Mouse (Mus musculus): Measurements from ENCODE around the gene Slc39a11. TPM values are rescaled to one million over a fixed set of nuclear protein-coding genes. Genes with fewer than 3 reads are reported as not detected.

Slc39a11 gene
- polyA plus RNA-seq, 1 experiment from 2014 or later = 41.6 TPM

DNA sequence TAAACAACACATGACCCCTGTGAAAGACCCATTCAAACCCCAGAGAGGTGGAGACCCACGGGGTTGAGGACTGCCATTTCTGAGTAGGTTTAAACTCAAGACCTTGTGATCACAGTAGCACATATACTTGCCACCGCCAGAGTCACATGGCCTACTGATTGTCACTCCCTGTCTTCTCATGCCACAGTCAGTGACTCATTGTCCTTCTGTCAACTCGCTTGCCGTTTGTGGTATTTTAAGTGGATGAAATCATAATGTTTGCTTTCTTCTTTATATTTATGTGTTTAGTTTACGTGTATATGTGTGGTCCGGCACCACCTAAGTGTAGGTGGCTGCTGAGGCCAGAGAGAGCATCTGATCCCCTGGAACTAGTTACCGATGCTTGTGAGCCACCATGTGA is 112.2 kb downstream of the Slc39a11 start:
- H3K4me3 ChIP-seq (replicated peaks; ENCODE audit: low read length) = no peak overlapping the region
- no peak overlapping the region for H3K9ac ChIP-seq (replicated peaks; ENCODE audit: low read depth, low read length)
- no peak for ATAC-seq
- no peaks in the 10 kb centered on the region for H3K36me3 ChIP-seq (ENCODE audit: control insufficient read depth, insufficient read depth)
- whole genome bisulfite sequencing = 96% methylated on average over 7 of the region's 7 CpGs
- H3K27ac ChIP-seq (ENCODE audit: low read length) = no peak overlapping the region
- no peaks in the 10 kb centered on the region for H3K27me3 ChIP-seq (replicated peaks; ENCODE audit: control insufficient read depth, insufficient read depth, low read length)
- no peaks in the 10 kb centered on the region for H3K9me3 ChIP-seq (ENCODE audit: control insufficient read depth, low read length)
- no peak overlapping the region for H3K4me2 ChIP-seq (ENCODE audit: low read length)
- peaks cover 19% of the 10 kb centered on the region for H3K4me1 ChIP-seq (replicated peaks; ENCODE audit: control insufficient read depth, insufficient read depth, low read length)

DNA sequence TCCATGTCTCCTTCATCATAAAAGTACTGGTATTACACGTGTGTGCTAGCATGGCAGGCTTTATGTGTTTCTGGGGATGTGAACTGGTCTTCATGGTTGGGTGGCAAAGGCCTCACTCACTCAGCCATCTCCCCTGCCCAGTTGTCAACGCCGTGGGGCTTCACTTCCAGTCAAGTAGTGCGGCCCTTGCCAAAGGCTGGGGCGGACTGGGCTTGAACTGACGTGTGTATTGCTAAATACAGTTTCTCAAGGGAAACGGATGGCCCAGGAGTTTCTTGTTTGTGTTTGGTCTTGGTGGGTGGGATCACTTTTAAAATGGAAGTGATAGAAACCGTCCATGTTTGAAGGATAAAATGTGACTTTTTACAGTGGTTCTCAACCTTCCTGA is 112.7 kb downstream of the Slc39a11 start:
- Histone ChIP-seq H3K27me3 (replicated peaks; ENCODE audit: control insufficient read depth, insufficient read depth, low read length) (no peaks in the 10 kb centered on the region), H3K4me2 (ENCODE audit: low read length) (no peak overlapping the region), H3K4me3 (replicated peaks; ENCODE audit: low read length) (no peak overlapping the region), H3K4me1 (replicated peaks; ENCODE audit: control insufficient read depth, insufficient read depth, low read length) (peaks cover 19% of the 10 kb centered on the region), H3K9ac (replicated peaks; ENCODE audit: low read depth, low read length) (no peak overlapping the region), H3K9me3 (ENCODE audit: control insufficient read depth, low read length) (no peaks in the 10 kb centered on the region), H3K36me3 (ENCODE audit: control insufficient read depth, insufficient read depth) (no peaks in the 10 kb centered on the region), H3K27ac (ENCODE audit: low read length) (no peak overlapping the region)
- no peak for ATAC-seq
- 86% methylated on average over 8 of the region's 8 CpGs for WGBS

DNA sequence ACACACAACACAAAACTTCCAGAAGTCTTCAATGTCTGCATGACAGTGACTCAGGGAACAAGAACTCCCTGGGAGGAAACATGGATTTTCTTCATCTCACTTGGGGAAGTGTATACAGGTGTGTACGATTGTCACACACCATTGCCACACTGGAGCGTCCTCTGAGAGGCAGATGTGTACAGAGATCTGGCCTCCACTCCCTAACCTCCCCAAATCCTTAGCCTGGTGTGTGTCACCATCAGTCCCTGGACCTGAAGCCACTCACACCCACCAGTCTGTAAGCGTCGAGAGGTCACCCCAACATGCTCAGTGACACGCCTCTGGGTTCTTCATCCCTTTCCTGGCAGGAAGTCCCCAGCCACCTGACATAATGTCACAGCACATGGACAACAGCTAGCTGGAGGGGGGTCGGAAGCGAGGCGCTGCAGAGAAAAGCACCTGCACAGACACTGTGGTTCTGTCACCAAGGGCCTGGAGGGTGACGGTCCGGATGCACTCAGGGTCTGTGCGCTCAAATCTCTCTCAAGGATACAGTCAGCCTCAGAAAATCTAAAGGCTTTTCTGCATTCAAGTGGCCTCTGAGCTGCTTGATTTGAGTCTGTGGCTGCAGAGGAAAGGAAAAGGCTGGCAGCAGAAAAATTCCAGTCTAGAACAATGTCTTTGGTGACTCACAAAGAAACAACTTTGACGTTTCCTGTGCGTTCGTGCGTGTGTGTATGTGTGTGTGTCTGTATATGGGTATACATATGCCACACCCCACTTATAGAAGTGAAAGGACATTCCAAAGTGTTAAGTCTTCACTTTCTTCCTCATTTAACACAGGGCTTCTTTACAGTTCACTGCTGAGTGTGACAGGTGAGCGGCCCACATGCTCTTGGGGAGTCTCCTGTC is 113.3 kb downstream of the Slc39a11 start:
- no peak for ATAC-seq
- 92% methylated on average over 16 of the region's 16 CpGs for WGBS
- H3K27me3 ChIP-seq (replicated peaks; ENCODE audit: control insufficient read depth, insufficient read depth, low read length) = no peaks in the 10 kb centered on the region
- peaks cover 19% of the 10 kb centered on the region for H3K4me1 ChIP-seq (replicated peaks; ENCODE audit: control insufficient read depth, insufficient read depth, low read length)
- H3K9ac ChIP-seq (replicated peaks; ENCODE audit: low read depth, low read length) = no peak overlapping the region
- H3K9me3 ChIP-seq (ENCODE audit: control insufficient read depth, low read length) = no peaks in the 10 kb centered on the region
- no peak overlapping the region for H3K4me2 ChIP-seq (ENCODE audit: low read length)
- no peak overlapping the region for H3K27ac ChIP-seq (ENCODE audit: low read length)
- no peak overlapping the region for H3K4me3 ChIP-seq (replicated peaks; ENCODE audit: low read length)
- no peaks in the 10 kb centered on the region for H3K36me3 ChIP-seq (ENCODE audit: control insufficient read depth, insufficient read depth)

DNA sequence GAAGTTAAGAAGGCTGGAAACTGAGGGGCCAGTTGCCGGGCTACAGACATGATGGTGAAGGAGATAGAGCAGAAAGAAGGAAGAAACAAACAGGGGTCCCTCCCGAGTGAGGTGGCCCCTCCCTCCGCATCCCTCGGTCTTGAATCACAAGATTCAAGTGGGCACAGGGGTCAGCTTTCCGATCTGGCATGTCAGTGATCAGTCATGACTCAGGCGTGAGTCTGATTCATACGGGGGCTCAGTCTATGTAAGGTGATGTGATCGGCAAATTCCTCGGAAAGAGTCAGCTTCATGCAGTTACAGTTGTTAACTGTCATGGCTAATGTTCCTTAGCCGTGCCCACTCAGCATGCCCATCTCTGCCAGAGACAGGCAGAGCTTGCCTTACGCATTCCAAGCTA is 115.5 kb downstream of the Slc39a11 start:
- no peaks in the 10 kb centered on the region for H3K9me3 ChIP-seq (ENCODE audit: control insufficient read depth, low read length)
- no peak for ATAC-seq
- H3K4me1 ChIP-seq (replicated peaks; ENCODE audit: control insufficient read depth, insufficient read depth, low read length) = peaks cover 13% of the 10 kb centered on the region
- 81% methylated on average over 11 of the region's 11 CpGs for WGBS
- no peaks in the 10 kb centered on the region for H3K36me3 ChIP-seq (ENCODE audit: control insufficient read depth, insufficient read depth)
- H3K27ac ChIP-seq (ENCODE audit: low read length) = no peak overlapping the region
- H3K9ac ChIP-seq (replicated peaks; ENCODE audit: low read depth, low read length) = no peak overlapping the region
- H3K4me2 ChIP-seq (ENCODE audit: low read length) = no peak overlapping the region
- H3K4me3 ChIP-seq (replicated peaks; ENCODE audit: low read length) = no peak overlapping the region
- H3K27me3 ChIP-seq (replicated peaks; ENCODE audit: control insufficient read depth, insufficient read depth, low read length) = no peaks in the 10 kb centered on the region

DNA sequence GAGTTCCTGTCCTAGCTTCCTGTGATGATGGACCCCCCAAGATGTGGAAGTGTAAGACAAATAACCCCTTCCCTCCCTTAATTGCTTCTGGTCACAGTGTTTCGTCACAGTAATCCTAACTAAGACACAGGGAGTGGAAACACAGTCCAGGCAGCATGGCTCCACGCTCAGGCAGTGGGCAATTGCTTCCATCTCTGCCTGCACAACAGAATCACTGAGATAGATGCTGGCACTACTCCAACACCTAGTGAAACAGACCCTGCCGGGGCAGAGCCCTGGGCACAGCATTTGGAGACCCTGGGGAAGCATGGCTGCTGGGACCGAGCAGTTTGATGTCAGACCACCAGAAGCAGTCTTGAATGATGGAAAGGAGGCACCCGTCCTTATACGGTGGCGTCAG is 115.9 kb downstream of the Slc39a11 start:
- H3K4me1 ChIP-seq (replicated peaks; ENCODE audit: control insufficient read depth, insufficient read depth, low read length) = peaks cover 13% of the 10 kb centered on the region
- H3K27me3 ChIP-seq (replicated peaks; ENCODE audit: control insufficient read depth, insufficient read depth, low read length) = no peaks in the 10 kb centered on the region
- ATAC-seq = peak; percentile 47; the same call in 1 of the 2 replicates
- no peak overlapping the region for H3K4me2 ChIP-seq (ENCODE audit: low read length)
- H3K9ac ChIP-seq (replicated peaks; ENCODE audit: low read depth, low read length) = no peak overlapping the region
- H3K27ac ChIP-seq (ENCODE audit: low read length) = 0 out of 2 replicates have a peak overlapping the region, but pooled peaks have one; percentile 34
- no peaks in the 10 kb centered on the region for H3K36me3 ChIP-seq (ENCODE audit: control insufficient read depth, insufficient read depth)
- WGBS = 43% methylated on average over 7 of the region's 7 CpGs
- no peak overlapping the region for H3K4me3 ChIP-seq (replicated peaks; ENCODE audit: low read length)
- no peaks in the 10 kb centered on the region for H3K9me3 ChIP-seq (ENCODE audit: control insufficient read depth, low read length)

DNA sequence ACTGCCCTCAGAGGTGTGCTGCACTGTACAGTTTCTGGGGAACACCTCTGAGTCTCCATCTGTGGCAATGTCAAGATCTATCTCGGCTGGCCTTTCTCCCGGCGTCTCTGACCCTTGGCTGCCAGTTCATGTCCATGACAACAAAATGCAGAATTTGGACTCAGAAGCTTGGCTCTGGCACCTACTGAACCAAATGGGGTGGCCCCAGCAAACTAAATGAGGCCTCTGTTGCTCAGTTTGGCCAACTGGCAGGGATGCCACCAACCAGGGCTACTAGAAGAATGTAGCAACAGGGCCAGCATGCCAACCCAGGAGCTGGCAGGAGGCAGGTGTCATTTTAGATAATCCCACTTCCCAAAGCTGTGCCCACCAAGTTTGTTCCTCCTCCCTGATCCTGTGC is 121.5 kb downstream of the Slc39a11 start:
- no peak overlapping the region for H3K9ac ChIP-seq (replicated peaks; ENCODE audit: low read depth, low read length)
- WGBS = 91% methylated on average over 3 of the region's 3 CpGs
- no peaks in the 10 kb centered on the region for H3K27me3 ChIP-seq (replicated peaks; ENCODE audit: control insufficient read depth, insufficient read depth, low read length)
- H3K27ac ChIP-seq (ENCODE audit: low read length) = no peak overlapping the region; the same call in 1 of the 2 replicates
- H3K4me3 ChIP-seq (replicated peaks; ENCODE audit: low read length) = no peak overlapping the region
- no peak for ATAC-seq
- no peak overlapping the region for H3K4me2 ChIP-seq (ENCODE audit: low read length)
- H3K36me3 ChIP-seq (ENCODE audit: control insufficient read depth, insufficient read depth) = no peaks in the 10 kb centered on the region
- no peaks in the 10 kb centered on the region; the same call in 1 of the 2 replicates for H3K9me3 ChIP-seq (ENCODE audit: control insufficient read depth, low read length)
- H3K4me1 ChIP-seq (replicated peaks; ENCODE audit: control insufficient read depth, insufficient read depth, low read length) = peaks cover 3% of the 10 kb centered on the region; the same call in 1 of the 2 replicates

DNA sequence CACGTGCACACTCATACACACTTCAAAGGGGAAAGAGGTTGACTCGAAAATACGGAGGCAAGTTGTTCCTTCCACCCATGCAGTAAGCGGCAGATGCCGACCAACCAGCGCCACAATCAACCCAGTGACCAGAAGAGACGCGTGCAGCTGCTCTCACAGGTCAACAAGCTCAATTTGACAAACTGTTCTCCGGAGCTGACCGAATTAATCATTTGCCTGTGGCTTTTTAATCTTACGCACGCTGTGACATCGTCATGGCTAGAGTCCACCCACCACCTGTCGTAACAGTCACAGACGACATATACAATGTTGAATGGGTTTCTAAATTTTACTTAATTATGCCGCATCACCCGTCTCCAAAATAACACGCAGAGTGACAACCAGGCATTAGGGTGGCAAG is 124.1 kb downstream of the Slc39a11 start:
- 80% methylated on average over 18 of the region's 18 CpGs for WGBS
- peaks cover 20% of the 10 kb centered on the region for H3K4me1 ChIP-seq (replicated peaks; ENCODE audit: control insufficient read depth, insufficient read depth, low read length)
- H3K9ac ChIP-seq (replicated peaks; ENCODE audit: low read depth, low read length) = no peak overlapping the region
- H3K27me3 ChIP-seq (replicated peaks; ENCODE audit: control insufficient read depth, insufficient read depth, low read length) = no peaks in the 10 kb centered on the region
- no peak overlapping the region for H3K4me3 ChIP-seq (replicated peaks; ENCODE audit: low read length)
- no peak overlapping the region for H3K4me2 ChIP-seq (ENCODE audit: low read length)
- no peak for ATAC-seq
- no peak overlapping the region for H3K27ac ChIP-seq (ENCODE audit: low read length)
- H3K36me3 ChIP-seq (ENCODE audit: control insufficient read depth, insufficient read depth) = no peaks in the 10 kb centered on the region
- no peaks in the 10 kb centered on the region; the same call in 1 of the 2 replicates for H3K9me3 ChIP-seq (ENCODE audit: control insufficient read depth, low read length)

DNA sequence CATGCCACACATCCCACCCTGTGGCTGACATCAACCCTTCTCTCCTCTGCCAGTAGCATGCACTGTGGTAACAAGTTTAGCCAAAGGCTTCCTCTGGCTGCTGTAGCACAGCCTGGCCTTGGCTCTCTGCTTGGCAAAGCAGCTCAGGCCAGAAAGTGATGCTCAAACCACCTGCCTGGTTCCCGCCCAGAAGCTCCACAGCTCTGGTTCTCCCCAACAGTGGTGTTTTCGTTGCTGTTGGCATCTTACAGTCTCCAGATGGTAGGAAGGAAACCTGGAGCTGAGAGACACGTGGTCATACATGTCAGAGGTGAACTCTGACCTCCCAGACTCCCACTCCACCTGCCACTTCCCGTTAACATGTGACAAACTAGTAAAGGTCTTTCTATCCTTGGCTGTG is 127.2 kb downstream of the Slc39a11 start:
- no peak overlapping the region for H3K9ac ChIP-seq (replicated peaks; ENCODE audit: low read depth, low read length)
- ATAC-seq = no peak
- no peak overlapping the region for H3K4me3 ChIP-seq (replicated peaks; ENCODE audit: low read length)
- peaks cover 38% of the 10 kb centered on the region for H3K4me1 ChIP-seq (replicated peaks; ENCODE audit: control insufficient read depth, insufficient read depth, low read length)
- no peak overlapping the region for H3K4me2 ChIP-seq (ENCODE audit: low read length)
- no peaks in the 10 kb centered on the region for H3K36me3 ChIP-seq (ENCODE audit: control insufficient read depth, insufficient read depth)
- H3K27ac ChIP-seq (ENCODE audit: low read length) = 0 out of 2 replicates have a peak overlapping the region, but pooled peaks have one; percentile 24
- WGBS = 52% methylated on average over 4 of the region's 4 CpGs
- H3K9me3 ChIP-seq (ENCODE audit: control insufficient read depth, low read length) = no peaks in the 10 kb centered on the region; the same call in 1 of the 2 replicates
- no peaks in the 10 kb centered on the region for H3K27me3 ChIP-seq (replicated peaks; ENCODE audit: control insufficient read depth, insufficient read depth, low read length)

DNA sequence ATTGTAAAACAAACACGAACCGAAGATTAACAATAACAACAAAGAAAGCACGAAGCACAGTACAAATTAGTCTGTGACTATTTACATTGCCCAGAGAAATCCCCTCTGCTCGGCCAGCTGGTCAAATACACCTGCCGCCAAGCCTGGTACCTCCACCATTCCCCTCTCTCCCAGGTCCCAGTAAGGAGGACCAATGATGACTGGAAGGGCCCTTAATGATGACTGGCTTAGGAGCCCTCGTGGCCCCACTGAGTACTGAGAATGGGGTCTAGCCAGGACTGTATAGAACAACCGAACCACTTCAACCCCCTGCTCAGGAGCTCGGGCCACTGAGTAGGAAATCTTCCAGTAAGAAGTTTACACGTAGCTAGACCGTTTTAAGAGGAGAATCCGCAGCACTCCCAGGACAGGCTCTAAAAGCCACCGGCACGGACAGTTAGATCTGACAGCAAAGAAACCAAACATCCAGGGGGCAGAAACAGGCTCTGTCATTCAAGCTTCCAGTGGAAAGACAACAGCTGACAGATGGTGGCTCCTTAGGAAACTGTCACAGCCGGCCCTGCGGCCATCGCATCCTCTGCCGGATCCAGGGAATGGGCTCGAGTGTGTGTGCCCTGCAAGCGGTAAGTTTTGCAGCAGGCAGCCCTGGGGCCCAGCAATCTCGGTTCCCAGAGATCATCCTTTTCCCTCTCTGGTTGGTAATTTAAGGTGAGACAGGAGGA is 128.2 kb downstream of the Slc39a11 start:
- peak overlapping the region; percentile 26 for H3K9ac ChIP-seq (replicated peaks; ENCODE audit: low read depth, low read length)
- no peak overlapping the region for H3K4me2 ChIP-seq (ENCODE audit: low read length)
- H3K27me3 ChIP-seq (replicated peaks; ENCODE audit: control insufficient read depth, insufficient read depth, low read length) = no peaks in the 10 kb centered on the region
- H3K4me1 ChIP-seq (replicated peaks; ENCODE audit: control insufficient read depth, insufficient read depth, low read length) = peaks cover 38% of the 10 kb centered on the region
- peak overlapping the region; percentile 90 for H3K27ac ChIP-seq (ENCODE audit: low read length)
- ATAC-seq = no peak
- H3K9me3 ChIP-seq (ENCODE audit: control insufficient read depth, low read length) = no peaks in the 10 kb centered on the region; the same call in 1 of the 2 replicates
- H3K4me3 ChIP-seq (replicated peaks; ENCODE audit: low read length) = no peak overlapping the region
- no peaks in the 10 kb centered on the region for H3K36me3 ChIP-seq (ENCODE audit: control insufficient read depth, insufficient read depth)
- 48% methylated on average over 20 of the region's 20 CpGs for WGBS

Data from forebrain, embryonic 16.5 days (tissue).